Mouse (Mus musculus) kidney, postnatal 0 days (tissue): ENCODE results near the gene Reck. TPM values are rescaled to one million over a fixed set of nuclear protein-coding genes. Genes with fewer than 3 reads are reported as not detected.

ENCODE experiments used
- ATAC-seq: fragments of 200-750 bp; cut with Nextera tagmentation; replicated peaks from 2 replicates; pipeline ENCODE4 v1.8.0; 2017; ENCODE audit warnings: low read depth, moderate number of reproducible peaks, moderate TSS enrichment, moderate library complexity; ENCODE audit not compliant: low FRiP score
- DNase-seq: peaks from one replicate; pipeline ENCODE4 v3.0.0-alpha.2; 2016; ENCODE audit warnings: low spot score
- H3K27ac ChIP-seq: fragments of 300-500 bp; sonication (generic); 2 replicates; pipeline ENCODE4 v1.5.1; 2014; ENCODE audit warnings: mild to moderate bottlenecking
- H3K27me3 ChIP-seq: fragments of 300-500 bp; sonication (generic); 2 replicates; pipeline ENCODE4 v1.6.1; 2014; ENCODE audit warnings: low read length, mixed read lengths; ENCODE audit not compliant: insufficient read depth
- H3K36me3 ChIP-seq: fragments of 300-500 bp; sonication (generic); 2 replicates; pipeline ENCODE4 v1.6.1; 2014; ENCODE audit warnings: low read length, mixed read lengths; ENCODE audit not compliant: insufficient read depth
- H3K4me1 ChIP-seq: fragments of 300-500 bp; sonication (generic); replicated peaks from 2 replicates; pipeline ENCODE4 v1.6.1; 2014; ENCODE audit warnings: antibody characterized with exemption, low read length, mixed read lengths; ENCODE audit not compliant: insufficient read depth
- H3K4me2 ChIP-seq: fragments of 300-500 bp; sonication (generic); 2 replicates; pipeline ENCODE4 v1.6.1; 2014; ENCODE audit warnings: mild to moderate bottlenecking, low read length, moderate library complexity, mixed read lengths
- H3K4me3 ChIP-seq: fragments of 300-500 bp; sonication (generic); replicated peaks from 2 replicates; pipeline ENCODE4 v1.5.1; 2014; ENCODE audit warnings: low read depth, low read length
- H3K9ac ChIP-seq: fragments of 300-500 bp; sonication (generic); 2 replicates; pipeline ENCODE4 v1.6.1; 2014; ENCODE audit warnings: low read depth, low read length
- H3K9me3 ChIP-seq: fragments of 300-500 bp; sonication (generic); replicated peaks from 2 replicates; pipeline ENCODE4 v1.6.1; 2016; ENCODE audit warnings: low read length, inconsistent platforms, mixed read lengths
- CTCF ChIP-seq: IDR thresholded peaks from 2 replicates; pipeline ENCODE4 v1.5.1; 2016; ENCODE audit warnings: antibody characterized with exemption, low read depth, mild to moderate bottlenecking, moderate library complexity
- WGBS: fragments of 180-500 bp; shearing (Covaris S2); extraction: QIAGEN DNeasy Blood & Tissue Kit; methylation state at CpG from one replicate; pipeline ENCODE4 v1.1.7; 2014; 5-methylcytosine and 5-hydroxymethylcytosine counted together
- polyA plus RNA-seq: library from polyadenylated mRNA; unstranded; fragments of >200 nt; fragmentation: Nextera tagmentation; extraction: Ambion mirVana; gene quantifications from 2 replicates; pipeline ENCODE4 v1.2.1, GENCODE M21; 2015

Gene Reck
- polyA plus RNA-seq, 1 experiment from 2014 or later = 20.2 TPM

DNA sequence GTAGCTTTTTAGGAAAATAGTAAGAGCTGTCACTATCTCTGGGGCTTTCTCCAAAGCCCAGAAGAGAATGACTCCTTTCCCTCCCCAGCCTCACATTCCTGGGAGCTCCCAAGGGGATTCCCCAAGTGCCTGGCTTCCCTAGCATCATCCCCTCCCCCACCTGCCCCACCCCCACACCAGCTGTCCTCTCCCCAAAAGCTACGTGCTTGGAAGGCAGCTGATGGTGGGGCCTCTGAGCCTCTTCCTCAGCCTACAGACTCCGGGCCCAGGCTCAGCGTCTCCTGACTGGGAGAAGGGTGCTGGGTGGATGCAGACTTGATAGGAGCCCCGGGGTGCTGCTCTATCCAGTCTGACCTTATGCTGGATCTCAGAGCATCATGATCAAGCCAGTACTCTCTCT lies 94.0 kb downstream of the Reck start:
- Histone ChIP-seq H3K27me3 (no peaks in the 10 kb centered on the region), H3K9me3 (no peaks in the 10 kb centered on the region), H3K36me3 (no peaks in the 10 kb centered on the region), H3K4me3 (no peak overlapping the region), H3K9ac (no peak overlapping the region), H3K4me2 (no peak overlapping the region), H3K27ac (peak overlapping the region; percentile 34; the same call in 1 of the 2 replicates), H3K4me1 (peaks cover 39% of the 10 kb centered on the region)
- TF ChIP-seq CTCF = no peak
- no peak for ATAC-seq
- DNase-seq = peak; percentile 65
- WGBS = 29% methylated on average over 4 of the region's 4 CpGs

DNA sequence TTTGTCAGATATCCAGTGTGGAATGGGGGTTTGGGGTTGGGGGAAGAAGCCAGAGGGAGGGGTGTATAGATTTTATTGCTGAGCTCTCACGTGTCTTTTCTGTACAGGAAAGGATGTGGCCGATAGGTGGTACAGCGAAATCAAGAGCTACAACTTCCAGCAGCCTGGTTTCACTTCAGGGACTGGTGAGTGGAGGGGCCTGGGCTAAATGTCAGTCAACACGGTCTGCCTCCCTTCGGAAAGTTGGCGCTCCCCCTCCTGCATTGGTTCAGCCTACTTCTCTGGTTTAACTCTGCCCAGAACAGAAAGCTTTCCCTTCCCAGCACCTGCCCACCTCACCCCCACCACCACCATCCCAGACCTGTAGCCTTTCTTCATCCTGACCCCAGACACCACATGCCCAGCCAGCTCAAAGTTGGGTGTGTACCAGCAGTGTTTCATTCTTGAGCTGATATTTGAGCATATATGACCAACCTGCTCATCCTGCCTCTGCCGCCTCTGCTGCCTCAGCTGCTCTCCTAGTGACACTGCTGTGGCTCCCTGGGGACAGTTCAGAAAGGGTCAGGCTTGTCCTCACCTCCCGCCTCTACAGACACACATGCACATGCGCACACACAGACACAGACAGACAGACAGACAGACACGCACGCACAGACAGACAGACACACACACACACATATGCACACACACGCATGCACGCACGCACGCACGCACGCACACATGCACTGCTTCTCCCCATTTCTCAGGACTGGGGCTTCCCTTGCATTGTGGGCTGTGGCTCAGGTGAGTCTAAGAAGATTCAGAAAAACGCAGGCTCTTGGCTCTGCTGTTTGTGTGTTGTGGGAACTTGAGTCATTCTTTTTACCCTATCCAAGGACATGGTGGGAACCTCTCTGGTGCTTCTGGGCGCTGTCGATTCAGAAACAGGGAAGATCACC lies 95.3 kb downstream of the Reck start:
- no peak for ATAC-seq

DNA sequence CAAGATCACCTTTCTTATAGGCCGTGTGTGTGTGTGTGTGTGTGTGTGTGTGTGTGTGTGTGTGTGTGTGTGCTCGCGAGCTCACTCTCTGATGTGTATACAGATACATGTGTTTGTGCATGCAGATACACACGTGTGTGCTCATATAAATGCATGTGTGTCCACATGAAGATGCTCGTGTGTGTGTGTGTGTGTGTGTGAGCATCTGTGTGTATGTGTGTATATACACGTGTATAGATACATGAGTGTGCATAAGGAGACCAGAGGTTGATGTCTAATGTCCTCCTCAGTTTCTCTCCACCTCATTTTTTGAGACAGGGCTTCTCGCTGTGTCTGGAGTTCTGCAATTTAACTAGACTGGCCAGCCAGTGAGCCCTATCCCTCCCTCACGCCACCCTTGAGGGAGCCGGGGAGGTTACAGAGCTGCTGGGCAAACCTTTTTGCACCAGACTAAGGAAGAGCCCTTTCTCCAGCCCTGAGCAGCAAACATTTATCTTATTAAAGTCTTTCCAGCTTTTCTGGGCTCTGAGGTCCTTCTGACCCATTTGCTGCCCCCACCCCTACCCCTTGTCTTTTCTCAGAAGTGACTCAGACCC lies 96.3 kb downstream of the Reck start:
- Histone ChIP-seq H3K9ac (peak overlapping the region; percentile 24; the same call in 1 of the 2 replicates), H3K9me3 (no peaks in the 10 kb centered on the region), H3K36me3 (no peaks in the 10 kb centered on the region), H3K27me3 (no peaks in the 10 kb centered on the region), H3K4me3 (0 out of 2 replicates have a peak overlapping the region, but pooled peaks have one; percentile 0), H3K4me2 (peak overlapping the region; percentile 35; the same call in 1 of the 2 replicates), H3K4me1 (peaks cover 26% of the 10 kb centered on the region), H3K27ac (peak overlapping the region; percentile 93)
- DNase-seq (no peak), ATAC-seq (peak; percentile 47; the same call in 1 of the 2 replicates)
- no peak for TF ChIP-seq CTCF
- whole genome bisulfite sequencing = 54% methylated on average over 9 of the region's 9 CpGs

More for the DNA sequence above, 95.3 kb downstream of the Reck start:
- Histone ChIP-seq H3K4me2 (no peak overlapping the region), H3K4me3 (no peak overlapping the region), H3K9me3 (no peaks in the 10 kb centered on the region), H3K9ac (no peak overlapping the region), H3K36me3 (no peaks in the 10 kb centered on the region), H3K4me1 (peaks cover 28% of the 10 kb centered on the region), H3K27ac (no peak overlapping the region), H3K27me3 (no peaks in the 10 kb centered on the region)
- TF ChIP-seq CTCF = no peak
- DNase-seq = no peak
- 88% methylated on average over 20 of the region's 20 CpGs for WGBS

DNA sequence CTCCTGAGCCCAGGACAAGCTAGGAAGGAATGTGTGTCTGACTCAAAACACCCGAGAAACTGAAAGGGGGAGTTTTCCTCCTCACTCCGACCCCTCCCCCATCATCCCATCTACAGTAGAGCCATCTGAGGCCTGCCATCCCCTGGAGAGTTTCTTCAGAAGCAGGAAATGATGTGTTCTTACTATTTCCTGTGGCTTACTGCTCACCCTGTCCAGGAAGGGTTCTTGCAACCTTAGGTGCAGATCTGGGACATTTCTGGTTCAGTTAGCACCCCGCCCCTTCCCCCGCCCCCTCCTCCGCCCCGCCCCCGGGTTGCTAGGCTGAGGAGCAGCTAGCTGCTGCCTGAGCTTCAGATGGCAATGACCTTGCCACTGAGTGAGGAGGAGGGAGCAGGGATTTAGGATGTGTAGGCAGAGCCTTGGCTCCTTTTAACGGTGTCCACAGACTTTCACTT lies 96.8 kb downstream of the Reck start:
- no peaks in the 10 kb centered on the region for H3K36me3 ChIP-seq
- H3K27ac ChIP-seq = peak overlapping the region; percentile 93
- DNase-seq = peak; percentile 96
- 0 out of 2 replicates have a peak overlapping the region, but pooled peaks have one; percentile 0 for H3K4me3 ChIP-seq
- WGBS = 0% methylated on average over 8 of the region's 8 CpGs
- peak overlapping the region; percentile 35; the same call in 1 of the 2 replicates for H3K4me2 ChIP-seq
- peaks cover 26% of the 10 kb centered on the region for H3K4me1 ChIP-seq
- H3K9ac ChIP-seq = peak overlapping the region; percentile 24; the same call in 1 of the 2 replicates
- no peaks in the 10 kb centered on the region for H3K27me3 ChIP-seq
- peak; percentile 88 for ATAC-seq
- TF ChIP-seq CTCF = no peak
- H3K9me3 ChIP-seq = no peaks in the 10 kb centered on the region

DNA sequence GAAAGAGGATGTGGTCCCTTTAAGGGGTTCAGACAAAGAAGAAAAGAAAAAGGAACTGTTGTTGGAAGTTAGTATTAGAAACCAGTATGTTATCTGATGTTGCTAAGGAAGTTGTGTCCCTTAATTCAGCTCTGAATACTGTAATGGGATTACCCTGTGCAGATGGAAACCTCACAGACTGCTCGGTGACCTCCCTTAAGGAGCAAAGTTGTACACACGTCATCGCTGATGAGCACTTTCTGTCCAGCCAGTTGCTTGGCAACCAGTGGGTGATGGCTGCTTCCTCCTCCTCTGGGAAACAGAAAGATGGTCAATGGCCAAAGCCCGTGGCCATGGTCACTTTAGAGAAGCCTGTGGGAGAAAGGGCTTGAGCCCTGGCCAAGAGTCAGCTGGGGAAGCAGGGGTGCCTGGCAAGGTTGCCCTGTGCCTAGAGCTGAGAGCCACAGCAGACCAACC lies 98.2 kb downstream of the Reck start:
- Histone ChIP-seq H3K4me1 (peaks cover 22% of the 10 kb centered on the region), H3K4me2 (no peak overlapping the region), H3K9me3 (no peaks in the 10 kb centered on the region), H3K4me3 (no peak overlapping the region), H3K27me3 (no peaks in the 10 kb centered on the region), H3K27ac (peak overlapping the region; percentile 1; the same call in 1 of the 2 replicates), H3K36me3 (no peaks in the 10 kb centered on the region), H3K9ac (no peak overlapping the region)
- TF ChIP-seq CTCF = no peak
- no peak for ATAC-seq
- DNase-seq = peak; percentile 17
- WGBS = 44% methylated on average over 4 of the region's 4 CpGs
